Comparison of ENCODE assay signal across 7 mouse cellular contexts in the genomic region with DNA sequence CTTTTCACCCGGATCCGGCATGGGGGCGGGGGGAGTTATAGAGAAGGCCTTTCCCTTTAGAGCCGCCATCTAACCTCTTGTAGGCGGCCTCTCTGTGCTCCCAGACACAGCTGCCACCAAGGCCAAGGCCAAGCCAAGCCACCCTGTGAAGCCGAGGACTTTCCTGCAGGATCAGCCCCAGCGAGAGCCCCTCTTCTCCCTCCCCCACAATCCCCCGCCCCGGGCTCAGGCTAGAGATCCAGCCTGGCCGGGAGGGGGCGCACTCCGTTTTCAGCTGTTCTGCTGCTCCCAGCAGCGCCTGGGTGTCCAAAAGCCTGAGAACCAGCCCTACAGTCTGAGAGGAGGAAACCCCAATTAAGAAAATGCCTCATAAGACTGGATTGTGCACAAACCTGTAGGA. TPM values are rescaled to one million over a fixed set of nuclear protein-coding genes. Genes with fewer than 3 reads are reported as not detected.
DNase-seq lines count a peak whose midpoint lies in the region; ATAC-seq lines count a peak whose summit lies in the region.

No protein-coding gene starts in this region.

- H3K9me3 ChIP-seq in forebrain, embryonic 15.5 days = no peaks in the 10 kb centered on the region
- H3K9me3 ChIP-seq in lung, embryonic 15.5 days = no peaks in the 10 kb centered on the region

- WGBS in forebrain, embryonic 15.5 days = 11% methylated on average over 13 of the region's 13 CpGs
- WGBS in lung, embryonic 15.5 days = 14% methylated on average over 13 of the region's 13 CpGs

- ATAC-seq in forebrain, embryonic 15.5 days (replicated peaks) = 0 out of 2 replicates have a peak, but pooled peaks have one; percentile 29
- ATAC-seq in lung, embryonic 15.5 days (ENCODE audit: borderline replicate concordance, extremely low read depth, low FRiP score, low TSS enrichment) = 0 out of 2 replicates have a peak, but pooled peaks have one; percentile 27
- ATAC-seq in erythroid progenitor cell, adult 5-6 weeks (replicated peaks; ENCODE audit: low FRiP score, poor library complexity, severe bottlenecking) = no peak

- H3K4me1 ChIP-seq in forebrain, embryonic 15.5 days = peaks cover 7% of the 10 kb centered on the region
- 0 out of 2 replicates have a peak, but pooled peaks cover 4% of the 10 kb centered on the region for H3K4me1 ChIP-seq in lung, embryonic 15.5 days

- DNase-seq in left cerebral cortex, postnatal 4 days = peak; percentile 51
- no peak for DNase-seq in left cerebral cortex, adult 11 months (ENCODE audit: low spot score)
- DNase-seq in adrenal gland, postnatal 36 days = peak; percentile 68 to 76
- no peak for DNase-seq in gastrocnemius, postnatal 36 days

- H3K27ac ChIP-seq in forebrain, embryonic 15.5 days (replicated peaks) = no peak overlapping the region
- H3K27ac ChIP-seq in lung, embryonic 15.5 days = no peak overlapping the region

- no peak overlapping the region for H3K4me2 ChIP-seq in forebrain, embryonic 15.5 days (replicated peaks)
- no peak overlapping the region for H3K4me2 ChIP-seq in lung, embryonic 15.5 days

- no peaks in the 10 kb centered on the region for H3K36me3 ChIP-seq in forebrain, embryonic 15.5 days
- H3K36me3 ChIP-seq in lung, embryonic 15.5 days = no peaks in the 10 kb centered on the region

- H3K9ac ChIP-seq in forebrain, embryonic 15.5 days (replicated peaks) = no peak overlapping the region
- H3K9ac ChIP-seq in lung, embryonic 15.5 days = no peak overlapping the region

- H3K4me3 ChIP-seq in forebrain, embryonic 15.5 days = no peak overlapping the region
- H3K4me3 ChIP-seq in lung, embryonic 15.5 days = no peak overlapping the region

- no peaks in the 10 kb centered on the region for H3K27me3 ChIP-seq in forebrain, embryonic 15.5 days
- no peaks in the 10 kb centered on the region for H3K27me3 ChIP-seq in lung, embryonic 15.5 days

- intact Hi-C loops in left cerebral cortex, postnatal 4 days (cut with DNase I) = no loop called here
- intact Hi-C loops in gastrocnemius, postnatal 36 days (cut with DNase I) = no loop called here

RNA-seq across cellular contexts. Expression of a gene that starts 21.9 kb away (rescaled TPM):
- total RNA-seq in left cerebral cortex, postnatal 4 days (2021) = 10 to 100 TPM; 64.4 to 67.3 TPM
- total RNA-seq in adrenal gland, postnatal 36 days (2021) = 10 to 100 TPM; 30.1 to 43.3 TPM
- polyA plus RNA-seq in forebrain, embryonic 15.5 days (2015; fragmentation: Nextera tagmentation; extraction: Ambion mirVana) = 31.5 and 33.8 TPM in 2 replicates
- 32.0 and 34.3 TPM in 2 replicates for polyA plus RNA-seq in lung, embryonic 15.5 days (2015; fragmentation: Nextera tagmentation; extraction: Ambion mirVana)
- total RNA-seq in erythroid progenitor cell, adult 5-6 weeks (2015; ENCODE audit: low replicate concordance) = 56.2 and 72.1 TPM in 2 replicates
- 54.9 and 101 TPM in 2 replicates for total RNA-seq in erythroid progenitor cell, adult 5-6 weeks (2017; ENCODE audit: low replicate concordance)
- 1 to 10 TPM; 1.6 to 4.3 TPM for total RNA-seq in gastrocnemius, postnatal 36 days (2021)

Comparison
In these comparisons a context has a peak if more than half of its experiments do, and no peak if none do; other contexts are left out.
1. DNase-seq: peak in left cerebral cortex, postnatal 4 days (single experiment) and adrenal gland, postnatal 36 days (2 of 2); none in left cerebral cortex, adult 11 months (single experiment) and gastrocnemius, postnatal 36 days (0 of 2).
2. RNA of a gene that starts 21.9 kb away (total RNA-seq): 54.9 to 101 TPM in erythroid progenitor cell, adult 5-6 weeks, 64.4 to 67.3 TPM in left cerebral cortex, postnatal 4 days and 30.1 to 43.3 TPM in adrenal gland, postnatal 36 days; 1.6 to 4.3 TPM in gastrocnemius, postnatal 36 days; every median in the first group is over 4 times any median in the second.